Mouse (Mus musculus): Measurements from ENCODE around the gene Sos1. TPM values are rescaled to one million over a fixed set of nuclear protein-coding genes. Genes with fewer than 3 reads are reported as not detected.

The Sos1 gene
- polyA plus RNA-seq, 1 experiment from 2014 or later, result 3.5 TPM

DNA sequence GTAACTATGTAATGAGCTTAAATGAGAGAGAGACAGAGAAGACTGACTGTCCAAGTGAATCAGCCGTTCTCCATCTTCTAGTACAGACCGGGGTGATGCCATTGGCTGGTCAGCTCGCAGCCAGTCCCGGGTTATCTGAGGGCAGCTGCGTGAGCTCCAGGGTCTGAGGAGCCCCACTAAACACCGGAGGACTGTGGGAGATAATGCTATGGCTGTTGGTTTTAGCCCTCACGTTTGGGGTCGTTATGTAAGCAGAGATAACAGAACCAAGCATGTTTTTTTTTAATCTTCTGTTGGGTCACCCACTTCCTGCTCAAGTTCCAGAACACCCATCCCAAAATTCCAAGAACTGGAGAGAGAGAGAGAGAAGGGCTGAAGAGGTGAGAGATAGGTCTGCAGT lies 33.5 kb upstream of the Sos1 start:
- H3K9ac ChIP-seq (ENCODE audit: low read length), result no peak overlapping the region
- no peaks in the 10 kb centered on the region for H3K9me3 ChIP-seq (replicated peaks; ENCODE audit: control insufficient read depth, low read length)
- no peaks in the 10 kb centered on the region for H3K27me3 ChIP-seq (ENCODE audit: control insufficient read depth, insufficient read depth, low read length)
- no peak for ATAC-seq (ENCODE audit: insufficient read depth, low FRiP score)
- no peak overlapping the region for H3K27ac ChIP-seq (ENCODE audit: low read length)
- no peak overlapping the region for H3K4me2 ChIP-seq (ENCODE audit: low read depth, low read length)
- H3K36me3 ChIP-seq (ENCODE audit: control insufficient read depth, insufficient read depth, low read length), result no peaks in the 10 kb centered on the region
- H3K4me3 ChIP-seq (replicated peaks; ENCODE audit: low read length), result no peak overlapping the region
- WGBS, result 27% methylated on average over 8 of the region's 8 CpGs
- no peaks in the 10 kb centered on the region for H3K4me1 ChIP-seq (ENCODE audit: control insufficient read depth, insufficient read depth, low read length)

DNA sequence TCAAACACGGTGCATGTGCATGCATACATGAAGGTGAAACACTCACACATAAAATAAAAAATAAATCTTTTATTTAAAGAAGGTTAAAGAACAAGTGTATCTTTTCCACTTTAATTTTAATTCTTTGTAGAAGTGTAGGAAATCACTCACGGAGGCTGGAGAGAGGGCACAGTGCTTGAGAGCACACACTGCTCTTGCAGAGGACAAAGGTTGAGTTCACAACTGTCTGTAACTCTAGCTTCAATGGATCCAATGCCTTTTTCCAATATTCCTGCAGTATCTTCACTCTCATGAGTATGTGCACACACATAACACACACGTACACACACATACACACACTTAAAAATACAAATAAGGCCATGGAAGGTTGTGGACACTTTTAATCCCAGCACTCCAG lies 30.2 kb upstream of the Sos1 start:
- ATAC-seq (ENCODE audit: insufficient read depth, low FRiP score), result no peak

DNA sequence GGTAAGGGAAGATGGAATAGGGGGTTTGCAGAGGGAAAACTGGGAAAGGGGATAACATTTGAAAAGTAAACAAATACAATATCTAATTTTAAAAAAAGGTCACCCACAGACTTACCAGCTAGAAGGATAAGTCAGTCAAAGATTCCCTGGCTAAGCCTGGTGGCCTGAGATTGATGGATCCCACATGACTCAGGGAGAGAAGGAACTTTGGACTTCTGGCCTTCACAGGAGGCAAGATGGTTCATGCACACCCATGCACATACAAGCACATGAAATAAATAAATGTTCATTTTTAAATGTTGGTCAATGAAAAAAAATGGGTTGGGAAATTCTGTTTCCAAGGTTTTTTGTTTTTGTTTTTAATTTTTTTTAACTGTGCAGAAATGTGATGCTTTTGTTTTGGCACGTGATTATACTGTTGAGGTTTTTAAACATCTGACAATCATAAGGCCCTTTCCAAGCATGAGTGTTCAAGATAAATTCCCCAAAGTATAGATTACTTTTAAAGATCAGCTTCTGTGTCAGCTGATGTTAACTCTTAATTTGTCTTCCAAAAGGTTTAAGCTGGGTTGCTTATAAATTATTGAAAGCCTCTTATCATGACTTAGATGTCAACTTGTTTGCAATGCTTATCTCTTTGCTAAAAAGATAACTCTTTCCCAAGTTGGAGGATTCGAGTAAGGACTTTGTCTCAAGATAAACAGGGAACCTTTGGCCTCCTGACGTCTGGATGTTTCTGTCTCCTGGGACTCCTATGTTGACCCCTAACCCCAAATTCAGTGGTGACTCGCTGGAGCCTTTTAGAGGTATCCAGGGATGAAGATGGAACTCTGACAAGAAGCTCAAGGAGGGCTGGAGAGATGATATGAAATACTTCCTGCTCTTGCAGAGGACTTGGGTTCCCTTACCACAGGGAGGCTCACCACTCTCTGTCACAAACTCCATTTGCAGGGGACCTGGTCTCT lies 29.5 kb upstream of the Sos1 start:
- Histone ChIP-seq H3K4me1 (ENCODE audit: control insufficient read depth, insufficient read depth, low read length) (no peaks in the 10 kb centered on the region), H3K27ac (ENCODE audit: low read length) (no peak overlapping the region), H3K9me3 (replicated peaks; ENCODE audit: control insufficient read depth, low read length) (no peaks in the 10 kb centered on the region), H3K9ac (ENCODE audit: low read length) (no peak overlapping the region), H3K36me3 (ENCODE audit: control insufficient read depth, insufficient read depth, low read length) (no peaks in the 10 kb centered on the region), H3K27me3 (ENCODE audit: control insufficient read depth, insufficient read depth, low read length) (no peaks in the 10 kb centered on the region), H3K4me2 (ENCODE audit: low read depth, low read length) (no peak overlapping the region), H3K4me3 (replicated peaks; ENCODE audit: low read length) (no peak overlapping the region)
- no peak for ATAC-seq (ENCODE audit: insufficient read depth, low FRiP score)
- 12% methylated on average over 4 of the region's 4 CpGs for WGBS

More for the DNA sequence above, 30.2 kb upstream of the Sos1 start:
- H3K27ac ChIP-seq (ENCODE audit: low read length), result no peak overlapping the region
- 53% methylated on average over 3 of the region's 3 CpGs for WGBS
- H3K27me3 ChIP-seq (ENCODE audit: control insufficient read depth, insufficient read depth, low read length), result no peaks in the 10 kb centered on the region
- no peaks in the 10 kb centered on the region for H3K36me3 ChIP-seq (ENCODE audit: control insufficient read depth, insufficient read depth, low read length)
- H3K4me2 ChIP-seq (ENCODE audit: low read depth, low read length), result no peak overlapping the region
- no peaks in the 10 kb centered on the region for H3K9me3 ChIP-seq (replicated peaks; ENCODE audit: control insufficient read depth, low read length)
- no peaks in the 10 kb centered on the region for H3K4me1 ChIP-seq (ENCODE audit: control insufficient read depth, insufficient read depth, low read length)
- H3K9ac ChIP-seq (ENCODE audit: low read length), result no peak overlapping the region
- H3K4me3 ChIP-seq (replicated peaks; ENCODE audit: low read length), result no peak overlapping the region

DNA sequence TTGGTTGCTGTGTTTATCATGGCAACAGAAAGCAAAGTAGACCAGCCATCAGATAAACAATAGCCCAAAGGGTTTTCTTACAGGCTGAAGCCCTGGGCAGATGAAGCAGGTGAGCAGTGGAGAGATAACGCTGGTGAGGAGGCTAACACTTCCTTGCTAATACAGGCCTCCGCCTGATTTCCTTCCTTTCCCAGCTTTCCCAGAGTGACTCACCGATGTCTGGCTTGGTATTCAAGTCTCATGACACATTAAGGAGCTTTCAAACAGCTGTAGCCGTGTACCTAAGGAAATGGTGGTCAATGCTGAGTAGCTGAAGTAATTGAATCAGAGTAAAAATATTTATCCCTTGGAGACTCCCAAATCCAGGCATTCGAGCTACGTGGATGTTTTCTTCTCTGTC lies 25.5 kb upstream of the Sos1 start:
- Histone ChIP-seq H3K27me3 (ENCODE audit: control insufficient read depth, insufficient read depth, low read length) (no peaks in the 10 kb centered on the region), H3K27ac (ENCODE audit: low read length) (no peak overlapping the region), H3K4me3 (replicated peaks; ENCODE audit: low read length) (no peak overlapping the region), H3K9ac (ENCODE audit: low read length) (no peak overlapping the region), H3K9me3 (replicated peaks; ENCODE audit: control insufficient read depth, low read length) (no peaks in the 10 kb centered on the region), H3K4me2 (ENCODE audit: low read depth, low read length) (no peak overlapping the region), H3K36me3 (ENCODE audit: control insufficient read depth, insufficient read depth, low read length) (no peaks in the 10 kb centered on the region), H3K4me1 (ENCODE audit: control insufficient read depth, insufficient read depth, low read length) (no peaks in the 10 kb centered on the region)
- no peak for ATAC-seq (ENCODE audit: insufficient read depth, low FRiP score)
- 75% methylated on average over 6 of the region's 6 CpGs for WGBS

DNA sequence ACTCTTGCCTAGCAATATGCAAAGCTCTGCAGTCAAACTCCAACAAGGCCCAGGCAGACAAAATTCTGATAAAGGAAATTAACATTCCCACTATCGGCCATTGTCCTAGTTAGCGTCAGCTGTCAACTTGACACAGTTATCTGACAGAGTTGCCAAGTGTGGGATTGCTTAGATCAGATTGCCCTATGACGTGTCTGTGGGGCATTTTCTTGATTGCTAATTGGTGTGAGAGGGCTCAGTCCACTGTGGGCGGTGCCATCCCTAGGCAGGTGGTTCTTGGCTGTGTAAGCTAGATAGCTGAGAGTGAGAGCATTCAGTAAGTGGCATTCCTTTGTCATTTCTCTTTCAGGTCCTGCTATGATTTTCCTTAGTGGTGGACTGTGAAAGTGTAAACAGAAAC lies 25.1 kb upstream of the Sos1 start:
- no peaks in the 10 kb centered on the region for H3K36me3 ChIP-seq (ENCODE audit: control insufficient read depth, insufficient read depth, low read length)
- no peak overlapping the region for H3K4me3 ChIP-seq (replicated peaks; ENCODE audit: low read length)
- WGBS, result 80% methylated on average over 4 of the region's 4 CpGs
- H3K9ac ChIP-seq (ENCODE audit: low read length), result no peak overlapping the region
- no peaks in the 10 kb centered on the region for H3K9me3 ChIP-seq (replicated peaks; ENCODE audit: control insufficient read depth, low read length)
- H3K27me3 ChIP-seq (ENCODE audit: control insufficient read depth, insufficient read depth, low read length), result no peaks in the 10 kb centered on the region
- H3K4me2 ChIP-seq (ENCODE audit: low read depth, low read length), result no peak overlapping the region
- ATAC-seq (ENCODE audit: insufficient read depth, low FRiP score), result no peak
- H3K4me1 ChIP-seq (ENCODE audit: control insufficient read depth, insufficient read depth, low read length), result no peaks in the 10 kb centered on the region
- H3K27ac ChIP-seq (ENCODE audit: low read length), result no peak overlapping the region

DNA sequence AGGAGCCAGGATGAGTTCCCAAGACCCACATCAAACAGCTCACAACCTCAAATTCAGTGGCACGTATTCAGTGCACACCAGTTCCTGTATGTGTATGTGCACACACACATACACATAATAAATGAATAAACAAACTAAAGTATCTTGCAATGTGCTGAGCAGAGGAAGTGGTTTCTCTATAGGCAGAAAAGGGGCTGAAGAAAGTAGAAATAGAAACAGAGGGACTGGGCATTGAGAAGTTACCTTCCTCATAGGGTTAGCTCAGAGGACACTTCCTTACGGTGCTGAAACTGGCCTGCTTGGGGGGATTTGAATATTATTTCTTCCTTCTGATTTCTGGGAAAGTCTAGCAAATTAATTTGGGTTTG lies 21.5 kb upstream of the Sos1 start:
- no peaks in the 10 kb centered on the region for H3K36me3 ChIP-seq (ENCODE audit: control insufficient read depth, insufficient read depth, low read length)
- H3K4me2 ChIP-seq (ENCODE audit: low read depth, low read length), result no peak overlapping the region
- H3K9me3 ChIP-seq (replicated peaks; ENCODE audit: control insufficient read depth, low read length), result no peaks in the 10 kb centered on the region
- WGBS, result 53% methylated on average over 2 of the region's 2 CpGs
- no peak overlapping the region for H3K27ac ChIP-seq (ENCODE audit: low read length)
- H3K4me3 ChIP-seq (replicated peaks; ENCODE audit: low read length), result no peak overlapping the region
- no peak for ATAC-seq (ENCODE audit: insufficient read depth, low FRiP score)
- H3K27me3 ChIP-seq (ENCODE audit: control insufficient read depth, insufficient read depth, low read length), result no peaks in the 10 kb centered on the region
- no peaks in the 10 kb centered on the region for H3K4me1 ChIP-seq (ENCODE audit: control insufficient read depth, insufficient read depth, low read length)
- no peak overlapping the region for H3K9ac ChIP-seq (ENCODE audit: low read length)

DNA sequence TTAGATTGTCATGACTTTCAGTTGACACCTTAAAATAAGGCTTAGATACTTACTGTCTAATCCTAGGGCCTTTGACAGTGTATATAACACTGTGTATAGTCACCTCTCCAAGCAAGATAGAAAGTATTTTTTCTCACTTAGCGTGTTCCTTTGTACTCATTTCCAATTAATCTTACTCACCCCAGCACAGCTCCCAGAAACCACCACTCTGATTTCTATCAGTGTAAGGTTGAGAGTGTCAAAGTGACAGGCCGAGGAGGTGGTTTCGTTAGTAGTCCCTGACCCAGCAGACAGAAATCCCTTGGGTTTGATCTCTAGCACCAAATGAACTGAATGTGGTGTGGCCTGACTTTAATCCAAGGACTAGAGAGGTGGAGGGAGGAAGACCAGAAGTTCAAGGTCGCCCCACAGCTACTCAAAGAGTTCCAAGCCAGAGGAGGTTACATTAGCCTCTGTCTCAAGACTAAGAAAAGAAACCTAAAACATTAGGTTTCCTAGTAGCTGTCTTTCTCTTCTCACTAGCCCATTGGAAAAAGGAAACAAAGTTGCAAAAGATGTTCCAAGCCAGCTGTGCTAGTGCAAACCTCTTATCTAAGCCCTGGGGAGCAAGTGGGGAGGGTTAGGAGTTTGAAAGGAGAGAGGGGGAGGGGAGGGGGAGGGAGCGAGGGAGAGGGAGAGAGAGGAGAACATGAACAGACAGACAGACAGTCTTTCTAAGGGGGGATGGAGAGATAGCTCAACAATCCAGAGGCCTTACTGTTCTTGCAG lies 21.0 kb upstream of the Sos1 start:
- H3K27ac ChIP-seq (ENCODE audit: low read length), result no peak overlapping the region
- H3K9ac ChIP-seq (ENCODE audit: low read length), result no peak overlapping the region
- H3K4me3 ChIP-seq (replicated peaks; ENCODE audit: low read length), result no peak overlapping the region
- WGBS, result 55% methylated on average over 5 of the region's 5 CpGs
- H3K4me2 ChIP-seq (ENCODE audit: low read depth, low read length), result no peak overlapping the region
- no peaks in the 10 kb centered on the region for H3K4me1 ChIP-seq (ENCODE audit: control insufficient read depth, insufficient read depth, low read length)
- H3K36me3 ChIP-seq (ENCODE audit: control insufficient read depth, insufficient read depth, low read length), result no peaks in the 10 kb centered on the region
- H3K9me3 ChIP-seq (replicated peaks; ENCODE audit: control insufficient read depth, low read length), result no peaks in the 10 kb centered on the region
- H3K27me3 ChIP-seq (ENCODE audit: control insufficient read depth, insufficient read depth, low read length), result no peaks in the 10 kb centered on the region
- ATAC-seq (ENCODE audit: insufficient read depth, low FRiP score), result no peak

DNA sequence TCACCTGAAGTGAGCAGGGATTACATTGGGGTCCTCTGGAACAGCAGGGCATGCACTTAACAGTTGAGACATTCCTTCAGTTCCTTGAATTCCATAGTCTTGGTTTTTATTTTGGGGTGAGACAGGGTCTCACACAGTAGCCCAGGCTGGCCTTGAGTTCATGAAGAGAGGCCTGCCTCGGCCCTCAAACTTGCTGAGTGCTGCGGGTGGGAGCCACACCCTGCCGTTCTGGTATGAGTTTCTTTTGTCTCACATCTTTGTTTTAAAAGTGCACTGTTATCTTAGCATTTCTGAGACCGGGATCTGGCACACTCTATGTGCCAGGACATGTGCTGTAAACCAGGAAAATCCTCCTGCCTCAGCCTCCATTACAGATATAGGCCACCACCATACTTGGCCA lies 19.8 kb upstream of the Sos1 start:
- no peak for ATAC-seq (ENCODE audit: insufficient read depth, low FRiP score)
- Histone ChIP-seq H3K27me3 (ENCODE audit: control insufficient read depth, insufficient read depth, low read length) (no peaks in the 10 kb centered on the region), H3K27ac (ENCODE audit: low read length) (no peak overlapping the region), H3K4me2 (ENCODE audit: low read depth, low read length) (no peak overlapping the region), H3K4me1 (ENCODE audit: control insufficient read depth, insufficient read depth, low read length) (no peaks in the 10 kb centered on the region), H3K9me3 (replicated peaks; ENCODE audit: control insufficient read depth, low read length) (no peaks in the 10 kb centered on the region), H3K4me3 (replicated peaks; ENCODE audit: low read length) (no peak overlapping the region), H3K9ac (ENCODE audit: low read length) (no peak overlapping the region), H3K36me3 (ENCODE audit: control insufficient read depth, insufficient read depth, low read length) (no peaks in the 10 kb centered on the region)
- 65% methylated on average over 4 of the region's 4 CpGs for WGBS

DNA sequence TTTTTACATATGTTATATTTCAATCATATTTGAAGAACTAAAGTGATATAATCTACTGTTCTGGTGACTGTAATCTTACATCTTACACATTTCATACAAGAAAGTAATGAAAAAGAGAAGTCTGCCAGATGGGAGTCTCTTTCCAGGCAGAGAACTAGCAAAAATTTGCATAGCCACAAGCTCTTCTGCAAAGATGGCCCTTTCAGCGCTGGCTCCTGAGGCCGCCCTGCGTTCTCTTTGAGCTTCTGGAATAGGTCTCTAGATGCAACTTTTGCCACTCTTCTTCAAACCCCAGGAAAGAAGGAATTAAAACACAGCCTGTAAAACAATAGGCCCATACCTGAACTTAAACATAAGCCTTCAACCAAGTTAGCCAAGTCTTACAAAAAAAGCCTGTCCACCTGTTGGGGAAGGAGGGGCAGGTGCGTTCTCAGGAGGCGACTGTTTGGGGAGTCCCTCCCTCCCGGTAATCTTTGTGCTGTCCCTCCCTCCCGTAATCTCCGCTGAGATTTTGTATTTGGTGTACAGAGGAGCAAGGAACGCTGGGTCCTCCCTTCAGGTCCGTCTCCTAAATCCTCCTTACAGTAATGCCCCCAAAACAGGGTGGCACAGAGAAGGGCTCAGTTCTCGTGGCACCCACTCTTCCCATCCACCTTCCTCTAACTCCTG lies 18.5 kb upstream of the Sos1 start:
- Histone ChIP-seq H3K9ac (ENCODE audit: low read length) (no peak overlapping the region), H3K9me3 (replicated peaks; ENCODE audit: control insufficient read depth, low read length) (no peaks in the 10 kb centered on the region), H3K4me3 (replicated peaks; ENCODE audit: low read length) (no peak overlapping the region), H3K4me1 (ENCODE audit: control insufficient read depth, insufficient read depth, low read length) (no peaks in the 10 kb centered on the region), H3K36me3 (ENCODE audit: control insufficient read depth, insufficient read depth, low read length) (no peaks in the 10 kb centered on the region), H3K27me3 (ENCODE audit: control insufficient read depth, insufficient read depth, low read length) (no peaks in the 10 kb centered on the region), H3K4me2 (ENCODE audit: low read depth, low read length) (no peak overlapping the region), H3K27ac (ENCODE audit: low read length) (no peak overlapping the region)
- ATAC-seq (ENCODE audit: insufficient read depth, low FRiP score), result no peak
- WGBS, result 53% methylated on average over 11 of the region's 11 CpGs

Data from stomach, embryonic 16.5 days (tissue).